Mouse (Mus musculus): ENCODE results near the gene Fgfr2. TPM values are rescaled to one million over a fixed set of nuclear protein-coding genes. Genes with fewer than 3 reads are reported as not detected.
A peak's percentile ranks its signal among the peaks of the same experiment; 100 is the strongest.
"Not testable (repeated sequence)": the region's sequence is repeated elsewhere in the genome, so short reads cannot be mapped to it uniquely, and the experiment has no call there.

Gene Fgfr2
- total RNA-seq, 2 experiments from 2014 or later: 27.3 to 32.7 TPM

DNA sequence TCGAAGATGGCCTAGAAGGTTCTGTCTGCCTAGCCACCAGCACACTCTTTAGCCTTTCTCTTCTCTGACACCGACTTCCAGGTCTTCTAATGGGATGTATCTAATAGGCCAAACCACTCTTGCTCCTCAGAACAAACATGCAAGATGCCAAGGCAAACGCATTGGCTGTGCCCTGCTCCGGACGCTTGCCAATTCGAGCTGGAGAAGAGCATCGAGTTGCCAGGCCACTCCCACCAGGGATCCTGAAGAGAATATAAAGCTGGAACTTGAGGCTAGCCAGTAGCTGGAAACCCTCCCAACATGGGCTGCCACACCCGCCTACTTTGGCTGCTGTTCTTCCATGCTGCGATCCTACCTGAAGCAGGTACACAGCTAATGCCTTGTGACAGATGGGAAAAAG, 1949.0 kb downstream of the Fgfr2 start, which contains the start of gene 5430419D17Rik:
Gene 5430419D17Rik (plus strand): TSS at position 282 of the 400 bp plus-strand sequence.
- DNase-seq (ENCODE audit: low spot score in 2 of 2): no peak
- intact Hi-C loops (cut with DNase I): no loop called here

DNA sequence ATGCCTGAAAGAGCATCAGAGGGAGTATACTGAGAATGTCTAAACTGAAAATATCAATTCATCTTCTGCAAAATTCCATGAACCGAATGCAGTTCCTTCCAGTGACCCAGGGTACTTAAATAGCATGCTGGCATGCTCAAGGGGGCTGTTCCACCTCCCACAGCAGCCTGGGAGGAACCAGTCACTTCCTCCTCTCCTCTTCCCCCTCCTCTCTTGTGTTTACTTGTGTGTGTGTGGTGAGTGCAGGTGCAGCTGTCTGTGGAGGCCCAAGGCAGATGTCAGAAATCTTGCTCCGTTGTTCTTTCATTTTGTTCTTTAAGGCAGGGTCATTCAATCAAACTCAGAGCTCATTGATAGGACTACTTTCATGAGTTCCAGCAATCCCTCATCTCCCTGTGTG, 1954.1 kb downstream of the Fgfr2 start:
- intact Hi-C loops (cut with DNase I): no loop called here
- DNase-seq (ENCODE audit: low spot score in 2 of 2): no peak

DNA sequence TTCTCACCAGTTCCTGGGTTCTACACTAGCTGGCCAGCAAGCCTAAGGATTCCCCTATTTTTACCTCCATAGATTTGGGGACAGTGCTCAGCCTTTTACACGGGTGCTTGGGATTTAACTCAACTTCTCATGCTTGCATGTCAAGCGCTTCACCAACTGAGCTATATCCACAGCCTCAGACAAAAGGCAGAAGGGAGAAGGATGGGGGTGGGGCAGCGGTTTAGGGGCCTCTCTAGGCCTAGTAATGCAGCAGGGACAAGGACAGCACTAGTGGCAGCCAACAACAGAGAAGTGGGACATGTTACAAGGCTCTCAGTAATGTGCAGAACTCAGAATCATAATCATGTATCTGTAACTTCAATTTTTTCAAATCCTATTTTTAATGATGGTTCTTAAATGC, 1955.4 kb downstream of the Fgfr2 start:
- DNase-seq (ENCODE audit: low spot score in 2 of 2): no peak
- intact Hi-C loops (cut with DNase I): no loop called here

DNA sequence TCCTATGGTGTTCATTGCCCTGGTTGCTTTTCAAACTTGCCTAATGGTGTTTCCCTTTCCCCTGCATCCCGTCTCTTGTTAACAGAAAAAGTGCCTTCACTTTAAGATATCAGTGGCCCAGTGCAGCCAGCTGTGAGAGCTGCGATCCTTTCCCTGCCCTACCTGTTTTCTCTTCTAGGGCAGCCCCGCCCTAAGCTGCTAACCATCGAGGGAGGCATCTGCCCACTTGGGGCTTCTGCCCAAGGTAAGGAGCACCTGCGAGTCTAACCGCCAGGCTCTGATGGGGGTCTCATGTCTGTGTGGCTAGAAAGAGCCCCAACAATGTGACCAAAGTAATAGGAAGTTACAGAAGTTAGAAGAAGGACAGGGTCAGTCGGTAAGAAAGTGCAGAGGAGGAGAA, 1960.9 kb downstream of the Fgfr2 start:
- no peak for DNase-seq (ENCODE audit: low spot score in 2 of 2)
- intact Hi-C loops (cut with DNase I): no loop called here

DNA sequence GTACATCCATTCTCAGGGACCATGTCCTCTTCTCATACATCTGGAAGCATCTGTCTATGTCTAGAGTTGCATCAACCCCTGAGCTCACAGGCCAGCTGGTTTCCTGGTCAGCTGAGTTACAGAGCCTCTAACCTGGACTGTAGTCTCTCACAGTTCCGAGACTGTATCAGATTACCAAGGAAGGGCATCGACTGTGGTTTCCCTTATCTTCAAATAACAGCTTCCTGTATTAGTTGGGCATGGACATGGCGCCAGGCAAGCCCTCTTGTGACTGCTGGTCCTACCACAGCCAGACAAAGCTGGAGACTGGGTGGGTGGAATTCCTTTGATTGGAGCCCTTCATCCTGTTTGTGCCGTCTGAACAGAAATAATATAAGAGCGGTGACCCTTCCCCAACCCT, 1970.1 kb downstream of the Fgfr2 start:
- DNase-seq (ENCODE audit: low spot score in 2 of 2): no peak
- intact Hi-C loops (cut with DNase I): no loop called here

DNA sequence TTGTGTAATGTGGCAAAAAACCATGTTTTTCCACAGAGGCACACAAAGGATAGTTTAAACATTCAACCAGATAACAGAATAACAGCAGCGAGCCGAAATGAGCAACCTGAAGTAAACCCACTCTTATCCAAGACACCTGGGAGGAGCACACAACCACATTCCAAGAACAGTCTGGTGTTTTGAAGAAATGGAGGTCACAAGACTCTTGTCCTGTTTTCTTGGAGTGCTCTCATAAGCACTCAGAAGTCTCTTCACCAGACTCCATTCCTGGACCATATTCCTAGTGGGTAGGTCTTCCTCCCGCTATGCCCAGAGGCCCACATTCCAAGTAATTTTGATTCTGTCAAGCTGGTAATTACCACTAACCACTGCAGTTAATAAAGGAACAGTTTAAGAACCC, 1973.0 kb downstream of the Fgfr2 start:
- intact Hi-C loops (cut with DNase I): no loop called here
- DNase-seq (ENCODE audit: low spot score in 2 of 2): no peak

- no peak for DNase-seq (ENCODE audit: low spot score in 2 of 2)
- intact Hi-C loops (cut with DNase I): no loop called here
Measured at GRCm38 (mm10) chr7:131146214-131146613, 1976.9 kb downstream of the Fgfr2 start, which contains the start of gene 4933402N03Rik. Gene 4933402N03Rik (minus strand): TSS chr7:131146314.

- no peak for DNase-seq (ENCODE audit: low spot score in 2 of 2)
- intact Hi-C loops (cut with DNase I): no loop called here
Measured at GRCm38 (mm10) chr7:131133181-131133580, 1990.0 kb downstream of the Fgfr2 start.

DNA sequence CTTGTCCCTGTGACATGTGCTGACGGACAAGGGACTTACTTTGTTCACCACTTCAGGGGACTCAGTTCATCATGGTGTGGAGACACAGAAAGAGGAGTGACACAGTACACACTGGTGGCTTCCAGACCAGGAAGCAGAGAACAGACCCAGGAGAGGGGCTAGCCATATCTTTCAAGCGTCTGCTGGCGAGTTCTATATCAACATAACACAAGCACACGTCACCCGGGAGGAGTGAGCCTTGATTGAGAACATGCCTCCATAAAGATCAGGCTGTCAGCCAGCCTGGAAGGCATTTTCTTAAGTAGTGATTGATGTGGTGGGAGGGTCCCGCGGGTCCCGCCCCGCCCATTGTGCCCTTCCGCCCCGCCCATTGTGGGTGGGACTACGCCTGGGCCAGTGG, 1993.1 kb downstream of the Fgfr2 start:
- no peak for DNase-seq (ENCODE audit: low spot score in 2 of 2)
- intact Hi-C loops (cut with DNase I): no loop called here

DNA sequence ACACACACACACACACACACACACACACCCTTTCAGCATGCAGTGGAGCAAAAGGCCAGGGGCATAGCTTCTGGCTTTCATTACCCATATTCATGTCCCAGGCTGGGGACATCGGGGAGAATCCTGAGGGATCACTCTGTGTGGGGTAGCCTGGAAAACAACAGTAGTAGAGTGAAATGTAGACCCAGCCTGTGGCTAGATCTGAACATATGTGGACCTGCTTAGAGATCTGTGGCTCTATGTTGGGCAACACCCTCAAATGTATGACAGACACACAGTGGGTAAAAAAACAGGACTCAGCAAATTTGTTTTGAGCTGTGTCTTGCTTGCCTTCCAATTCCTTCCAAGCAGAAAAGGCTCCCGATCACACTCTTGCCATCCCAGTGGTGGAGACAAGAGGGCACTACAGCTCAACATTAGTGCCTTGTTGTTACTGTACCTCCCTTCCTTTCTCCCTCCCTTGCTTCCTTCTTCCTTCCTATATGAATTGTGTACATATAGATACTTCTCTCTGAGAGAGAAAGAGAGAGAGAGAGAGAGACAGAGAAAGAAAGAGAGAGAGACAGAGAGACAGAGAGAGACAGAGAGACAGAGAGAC, 2000.8 kb downstream of the Fgfr2 start:
- intact Hi-C loops (cut with DNase I): no loop called here
- DNase-seq (ENCODE audit: low spot score in 2 of 2): peak; percentile 29 to 38

- intact Hi-C loops (cut with DNase I): loop anchor here (5.0 kb wide), 1 partner anchor 218 kb away; the partner anchor contains the start of gene Fam24a
- peak; percentile 19 to 44 for DNase-seq (ENCODE audit: low spot score in 2 of 2)
Measured at GRCm38 (mm10) chr7:131114434-131114833, 2008.7 kb downstream of the Fgfr2 start.

GRCm38 (mm10) chr7:131113676-131114075, 2009.5 kb downstream of the Fgfr2 start:
- intact Hi-C loops (cut with DNase I): loop anchor here (5.0 kb wide), 1 partner anchor 219 kb away; the partner anchor contains the start of gene Fam24a
- DNase-seq (ENCODE audit: low spot score in 2 of 2): peak in 1 of 2 experiments; percentile 13

GRCm38 (mm10) chr7:131112486-131112885, 2010.7 kb downstream of the Fgfr2 start:
- intact Hi-C loops (cut with DNase I): loop anchor here (5.0 kb wide), 1 partner anchor 220 kb away; the partner anchor contains the start of gene Fam24a
- peak; percentile 78 to 90 for DNase-seq (ENCODE audit: low spot score in 2 of 2)

GRCm38 (mm10) chr7:131082403-131082802, 2040.7 kb downstream of the Fgfr2 start:
- DNase-seq (ENCODE audit: low spot score in 2 of 2); intact Hi-C loops (cut with DNase I): not testable (repeated sequence)

GRCm38 (mm10) chr7:131075956-131076355, 2047.2 kb downstream of the Fgfr2 start:
- intact Hi-C loops (cut with DNase I): no loop called here

DNA sequence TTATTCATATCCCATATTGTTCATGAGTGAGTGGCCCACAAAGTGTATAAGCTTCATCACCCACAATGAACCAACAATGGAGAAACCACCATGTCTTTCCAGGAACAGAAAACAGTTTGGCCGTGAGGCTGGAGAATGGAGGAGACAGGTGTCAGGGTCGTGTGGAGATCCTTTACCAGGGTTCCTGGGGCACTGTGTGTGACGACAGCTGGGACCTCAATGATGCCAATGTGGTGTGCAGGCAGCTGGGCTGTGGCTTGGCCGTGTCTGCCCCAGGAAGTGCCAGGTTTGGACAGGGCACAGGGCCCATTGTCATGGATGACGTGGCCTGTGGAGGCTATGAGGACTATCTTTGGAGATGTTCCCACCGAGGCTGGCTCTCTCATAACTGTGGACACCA, 2049.1 kb downstream of the Fgfr2 start:
- intact Hi-C loops (cut with DNase I); DNase-seq (ENCODE audit: low spot score in 2 of 2): not testable (repeated sequence)

More at GRCm38 (mm10) chr7:131075956-131076355, 2047.2 kb downstream of the Fgfr2 start:
- peak; percentile 37 to 41 for DNase-seq (ENCODE audit: low spot score in 2 of 2)

GRCm38 (mm10) chr7:131073476-131073875, 2049.7 kb downstream of the Fgfr2 start:
- intact Hi-C loops (cut with DNase I): loop anchor here (1.0 kb wide), 1 partner anchor 23 kb away; no protein-coding TSS in a partner anchor
- DNase-seq (ENCODE audit: low spot score in 2 of 2): not testable (repeated sequence)

DNA sequence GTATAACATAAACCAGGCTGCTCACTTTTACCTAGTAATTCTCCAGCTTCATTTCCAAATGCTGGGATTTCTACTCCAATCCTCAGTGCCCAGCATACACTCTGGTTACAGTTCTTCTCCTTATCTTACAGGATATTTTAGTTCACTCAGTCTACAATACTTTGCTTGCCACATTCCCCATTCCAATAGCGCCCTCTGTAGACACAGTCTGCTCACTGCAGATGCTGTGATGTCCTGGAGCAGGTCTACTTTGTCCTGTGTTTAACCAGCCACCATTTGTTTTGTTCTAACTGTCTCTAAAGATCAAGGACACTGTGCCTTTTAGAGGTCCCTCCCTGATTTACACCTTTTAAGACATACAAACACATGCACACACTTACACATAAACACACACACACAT, 2055.0 kb downstream of the Fgfr2 start:
- peak; percentile 9 to 41 for DNase-seq (ENCODE audit: low spot score in 2 of 2)
- intact Hi-C loops (cut with DNase I): not testable (repeated sequence)

- DNase-seq (ENCODE audit: low spot score in 2 of 2): no peak
- intact Hi-C loops (cut with DNase I): no loop called here
Measured at GRCm38 (mm10) chr7:131062541-131062940, 2060.6 kb downstream of the Fgfr2 start.

DNA sequence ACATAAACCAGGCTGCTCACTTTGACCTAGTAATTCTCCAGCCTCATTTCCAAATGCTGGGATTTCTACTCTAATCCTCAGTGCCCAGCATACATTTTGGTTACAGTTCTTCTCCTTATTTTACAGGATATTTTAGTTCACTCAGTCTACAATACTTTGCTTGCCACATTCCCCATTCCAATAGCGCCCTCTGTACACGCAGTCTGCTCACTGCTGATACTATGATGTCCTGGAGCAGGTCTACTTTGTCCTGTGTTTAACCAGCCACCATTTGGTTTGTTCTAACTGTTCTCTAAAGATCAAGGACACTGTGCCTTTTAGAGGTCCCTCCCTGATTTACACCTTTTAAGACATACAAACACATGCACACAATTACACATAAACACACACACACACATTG, 2063.3 kb downstream of the Fgfr2 start:
- peak; percentile 10 to 19 for DNase-seq (ENCODE audit: low spot score in 2 of 2)
- intact Hi-C loops (cut with DNase I): loop anchor here (10.0 kb wide), 1 partner anchor 295 kb away; no protein-coding TSS in a partner anchor

- DNase-seq (ENCODE audit: low spot score in 2 of 2): not testable (repeated sequence)
- intact Hi-C loops (cut with DNase I): loop anchor here (10.0 kb wide), 1 partner anchor 293 kb away; no protein-coding TSS in a partner anchor
Measured at GRCm38 (mm10) chr7:131057918-131058317, 2065.2 kb downstream of the Fgfr2 start.
